Mouse (Mus musculus): ENCODE results near the gene AU022252. TPM values are rescaled to one million over a fixed set of nuclear protein-coding genes. Genes with fewer than 3 reads are reported as not detected.

AU022252 gene
- polyA plus RNA-seq, 1 experiment from 2014 or later = 28.1 TPM

- H3K9me3 ChIP-seq (replicated peaks; ENCODE audit: low read length) = no peaks in the 10 kb centered on the region
- WGBS = 45% methylated on average over 11 of the region's 11 CpGs
- no peak overlapping the region for H3K4me2 ChIP-seq (ENCODE audit: low read length)
- ATAC-seq (replicated peaks; ENCODE audit: low FRiP score, low read depth) (no peak), DNase-seq (ENCODE audit: low spot score) (no peak)
- no peak overlapping the region for H3K9ac ChIP-seq (ENCODE audit: low read depth, low read length)
- no peak overlapping the region for H3K27ac ChIP-seq
- no peaks in the 10 kb centered on the region for H3K27me3 ChIP-seq (ENCODE audit: insufficient read depth, low read length)
- H3K4me1 ChIP-seq (replicated peaks; ENCODE audit: insufficient read depth, low read length) = no peaks in the 10 kb centered on the region
- TF ChIP-seq CTCF (IDR thresholded peaks at IDR 0.05; ENCODE audit: low read depth) = peak; percentile 55
- no peaks in the 10 kb centered on the region for H3K36me3 ChIP-seq (ENCODE audit: insufficient read depth, low read length)
- H3K4me3 ChIP-seq (replicated peaks; ENCODE audit: low read depth, low read length) = no peak overlapping the region
Measured at GRCm38 (mm10) chr4:119188060-119188785, 44.3 kb downstream of the AU022252 start.

GRCm38 (mm10) chr4:119185771-119186170 is 46.7 kb downstream of the AU022252 start:
- Histone ChIP-seq H3K4me1 (replicated peaks; ENCODE audit: insufficient read depth, low read length) (no peaks in the 10 kb centered on the region), H3K9ac (ENCODE audit: low read depth, low read length) (no peak overlapping the region), H3K36me3 (ENCODE audit: insufficient read depth, low read length) (no peaks in the 10 kb centered on the region), H3K4me2 (ENCODE audit: low read length) (no peak overlapping the region), H3K27ac (no peak overlapping the region), H3K27me3 (ENCODE audit: insufficient read depth, low read length) (no peaks in the 10 kb centered on the region), H3K9me3 (replicated peaks; ENCODE audit: low read length) (no peaks in the 10 kb centered on the region), H3K4me3 (replicated peaks; ENCODE audit: low read depth, low read length) (no peak overlapping the region)
- DNase-seq (ENCODE audit: low spot score) = no peak
- TF ChIP-seq CTCF (IDR thresholded peaks at IDR 0.05; ENCODE audit: low read depth) = no peak
- no peak for ATAC-seq (replicated peaks; ENCODE audit: low FRiP score, low read depth)
- WGBS = 80% methylated on average over 4 of the region's 4 CpGs

- WGBS = 57% methylated on average over 1 of the region's 1 CpGs
- Histone ChIP-seq H3K4me3 (replicated peaks; ENCODE audit: low read depth, low read length) (no peak overlapping the region), H3K4me1 (replicated peaks; ENCODE audit: insufficient read depth, low read length) (no peaks in the 10 kb centered on the region), H3K27ac (no peak overlapping the region), H3K9me3 (replicated peaks; ENCODE audit: low read length) (no peaks in the 10 kb centered on the region), H3K27me3 (ENCODE audit: insufficient read depth, low read length) (no peaks in the 10 kb centered on the region), H3K36me3 (ENCODE audit: insufficient read depth, low read length) (no peaks in the 10 kb centered on the region), H3K4me2 (ENCODE audit: low read length) (no peak overlapping the region), H3K9ac (ENCODE audit: low read depth, low read length) (no peak overlapping the region)
- no peak for ATAC-seq (replicated peaks; ENCODE audit: low FRiP score, low read depth)
- TF ChIP-seq CTCF (IDR thresholded peaks at IDR 0.05; ENCODE audit: low read depth) = no peak
- no peak for DNase-seq (ENCODE audit: low spot score)
Measured at GRCm38 (mm10) chr4:119183525-119183924, 49.0 kb downstream of the AU022252 start.

GRCm38 (mm10) chr4:119181456-119181855 is 51.1 kb downstream of the AU022252 start:
- Histone ChIP-seq H3K36me3 (ENCODE audit: insufficient read depth, low read length) (no peaks in the 10 kb centered on the region), H3K4me3 (replicated peaks; ENCODE audit: low read depth, low read length) (no peak overlapping the region), H3K4me1 (replicated peaks; ENCODE audit: insufficient read depth, low read length) (no peaks in the 10 kb centered on the region), H3K9me3 (replicated peaks; ENCODE audit: low read length) (no peaks in the 10 kb centered on the region), H3K4me2 (ENCODE audit: low read length) (no peak overlapping the region), H3K9ac (ENCODE audit: low read depth, low read length) (no peak overlapping the region), H3K27ac (no peak overlapping the region), H3K27me3 (ENCODE audit: insufficient read depth, low read length) (no peaks in the 10 kb centered on the region)
- WGBS = 77% methylated on average over 9 of the region's 9 CpGs
- DNase-seq (ENCODE audit: low spot score) (no peak), ATAC-seq (replicated peaks; ENCODE audit: low FRiP score, low read depth) (no peak)
- TF ChIP-seq CTCF (IDR thresholded peaks at IDR 0.05; ENCODE audit: low read depth) = no peak

GRCm38 (mm10) chr4:119180133-119180707 is 52.3 kb downstream of the AU022252 start:
- DNase-seq (ENCODE audit: low spot score) (no peak), ATAC-seq (replicated peaks; ENCODE audit: low FRiP score, low read depth) (no peak)
- Histone ChIP-seq H3K4me1 (replicated peaks; ENCODE audit: insufficient read depth, low read length) (no peaks in the 10 kb centered on the region), H3K36me3 (ENCODE audit: insufficient read depth, low read length) (no peaks in the 10 kb centered on the region), H3K27me3 (ENCODE audit: insufficient read depth, low read length) (no peaks in the 10 kb centered on the region), H3K9me3 (replicated peaks; ENCODE audit: low read length) (no peaks in the 10 kb centered on the region), H3K4me2 (ENCODE audit: low read length) (no peak overlapping the region), H3K4me3 (replicated peaks; ENCODE audit: low read depth, low read length) (no peak overlapping the region), H3K27ac (no peak overlapping the region), H3K9ac (ENCODE audit: low read depth, low read length) (no peak overlapping the region)
- peak; percentile 35; the same call in 1 of the 2 replicates for TF ChIP-seq CTCF (IDR thresholded peaks at IDR 0.05; ENCODE audit: low read depth)
- WGBS = 58% methylated on average over 4 of the region's 4 CpGs

- H3K4me3 ChIP-seq (replicated peaks; ENCODE audit: low read depth, low read length) = no peak overlapping the region
- no peaks in the 10 kb centered on the region for H3K27me3 ChIP-seq (ENCODE audit: insufficient read depth, low read length)
- no peak overlapping the region for H3K4me2 ChIP-seq (ENCODE audit: low read length)
- no peaks in the 10 kb centered on the region for H3K9me3 ChIP-seq (replicated peaks; ENCODE audit: low read length)
- H3K4me1 ChIP-seq (replicated peaks; ENCODE audit: insufficient read depth, low read length) = no peaks in the 10 kb centered on the region; the same call in 1 of the 2 replicates
- H3K27ac ChIP-seq = 0 out of 2 replicates have a peak overlapping the region, but pooled peaks have one; percentile 0
- peak; percentile 40 for DNase-seq (ENCODE audit: low spot score)
- no peak for TF ChIP-seq CTCF (IDR thresholded peaks at IDR 0.05; ENCODE audit: low read depth)
- WGBS = 37% methylated on average over 18 of the region's 18 CpGs
- H3K9ac ChIP-seq (ENCODE audit: low read depth, low read length) = no peak overlapping the region
- ATAC-seq (replicated peaks; ENCODE audit: low FRiP score, low read depth) = no peak
- no peaks in the 10 kb centered on the region for H3K36me3 ChIP-seq (ENCODE audit: insufficient read depth, low read length)
Measured at GRCm38 (mm10) chr4:119178331-119178730, 54.2 kb downstream of the AU022252 start.
